Mouse (Mus musculus) cerebellum, adult 2 months (tissue): ENCODE measurements around the gene Otx2.

Source experiments
- CTCF ChIP-seq: fragments of 200-500 bp; IDR thresholded peaks from 2 replicates; pipeline ENCODE4 v1.5.1; 2011; ENCODE audit warnings: low read depth, mild to moderate bottlenecking, control low read depth, low read length, moderate library complexity, borderline replicate concordance; ENCODE audit not compliant: insufficient read depth
- POLR2A ChIP-seq: fragments of 200-500 bp; IDR thresholded peaks from 2 replicates; pipeline ENCODE4 v1.6.1; 2011; ENCODE audit warnings: low read length, control low read depth, borderline replicate concordance; ENCODE audit not compliant: insufficient read depth

GRCm38 (mm10) chr14:48653676-48654510 lies 19.7 kb downstream of the Otx2 start:
- no peak for TF ChIP-seq CTCF
- no peak for TF ChIP-seq POLR2A
